Comparison of ENCODE assay signal across 8 mouse cellular contexts in the genomic region with DNA sequence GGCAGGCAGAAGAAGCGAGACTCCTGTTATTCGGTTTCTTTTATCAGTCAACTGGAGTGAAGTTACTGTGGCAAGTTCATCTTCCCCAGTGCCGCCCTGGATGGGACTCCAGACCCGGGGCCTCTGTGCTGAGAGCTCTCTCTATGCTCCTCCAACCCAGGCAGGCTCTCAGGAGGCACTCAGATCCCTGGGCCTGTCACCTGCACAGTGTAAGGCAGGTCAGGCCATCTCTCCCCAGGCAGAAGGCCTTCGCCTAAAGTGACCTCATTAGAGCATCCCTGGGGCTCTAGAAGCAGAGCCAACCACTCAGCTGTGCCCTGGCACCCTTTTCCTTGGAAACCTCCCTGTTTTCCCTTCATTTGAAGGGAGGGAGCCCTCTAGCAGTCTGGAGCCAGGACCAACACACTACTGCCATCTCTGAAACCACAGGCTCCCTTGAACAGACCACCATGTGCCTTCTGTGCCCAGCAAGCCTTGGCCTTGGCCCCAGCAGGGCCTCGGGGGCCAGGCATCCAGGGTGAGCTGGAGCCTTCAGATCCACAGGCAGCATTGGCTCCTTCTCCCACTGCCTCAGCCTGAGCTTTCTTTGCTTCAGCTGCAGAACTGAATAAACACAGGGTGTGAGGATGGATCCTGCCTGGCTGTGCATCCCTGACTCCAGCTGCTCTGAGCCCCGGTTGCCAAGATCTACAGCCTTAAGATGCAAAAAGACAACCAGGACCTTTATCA.
DNase-seq lines count a peak whose midpoint lies in the region; ATAC-seq lines count a peak whose summit lies in the region.
"Not testable (repeated sequence)": the region's sequence is repeated elsewhere in the genome, so short reads cannot be mapped to it uniquely, and the experiment has no call there.

No protein-coding gene starts in this region.

- not testable (repeated sequence) for H3K9me3 ChIP-seq in embryonic facial prominence, embryonic 12.5 days; forebrain, embryonic 16.5 days (ENCODE audit: control insufficient read depth, low read length); hindbrain, embryonic 13.5 days; intestine, embryonic 16.5 days (ENCODE audit: control insufficient read depth, low read length); lung, embryonic 15.5 days; neural tube, embryonic 15.5 days (replicated peaks)

- H3K9ac ChIP-seq in embryonic facial prominence, embryonic 12.5 days; forebrain, embryonic 16.5 days (replicated peaks; ENCODE audit: low read depth, low read length); hindbrain, embryonic 13.5 days; intestine, embryonic 16.5 days (ENCODE audit: low read depth, low read length); lung, embryonic 15.5 days; neural tube, embryonic 15.5 days (replicated peaks): not testable (repeated sequence)

- DNase-seq in Muller cell, postnatal 12 days (ENCODE audit: inconsistent ontology term), result peak; percentile 48
- peak; percentile 26 for DNase-seq in cerebellum, adult 9-10 months

- H3K4me3 ChIP-seq in embryonic facial prominence, embryonic 12.5 days; forebrain, embryonic 16.5 days (replicated peaks; ENCODE audit: low read length); hindbrain, embryonic 13.5 days; intestine, embryonic 16.5 days (ENCODE audit: low read length); lung, embryonic 15.5 days; neural tube, embryonic 15.5 days (replicated peaks): not testable (repeated sequence)

- H3K36me3 ChIP-seq in embryonic facial prominence, embryonic 12.5 days; forebrain, embryonic 16.5 days (ENCODE audit: control insufficient read depth, insufficient read depth); hindbrain, embryonic 13.5 days; intestine, embryonic 16.5 days (ENCODE audit: control insufficient read depth, insufficient read depth, low read length); lung, embryonic 15.5 days; neural tube, embryonic 15.5 days: not testable (repeated sequence)

- H3K27ac ChIP-seq in embryonic facial prominence, embryonic 12.5 days, result 0 out of 2 replicates have a peak overlapping the region, but pooled peaks have one; percentile 36
- H3K27ac ChIP-seq in forebrain, embryonic 16.5 days (ENCODE audit: low read length), result peak overlapping the region; percentile 23; the same call in 1 of the 2 replicates
- 0 out of 2 replicates have a peak overlapping the region, but pooled peaks have one; percentile 32 for H3K27ac ChIP-seq in hindbrain, embryonic 13.5 days
- peak overlapping the region; percentile 81 for H3K27ac ChIP-seq in intestine, embryonic 16.5 days (ENCODE audit: low read length)
- peak overlapping the region; percentile 54 for H3K27ac ChIP-seq in lung, embryonic 15.5 days
- 0 out of 2 replicates have a peak overlapping the region, but pooled peaks have one; percentile 58 for H3K27ac ChIP-seq in neural tube, embryonic 15.5 days (replicated peaks)

- peaks cover 28% of the 10 kb centered on the region for H3K4me1 ChIP-seq in embryonic facial prominence, embryonic 12.5 days
- peaks cover 15% of the 10 kb centered on the region for H3K4me1 ChIP-seq in forebrain, embryonic 16.5 days (replicated peaks; ENCODE audit: control insufficient read depth, insufficient read depth, low read length)
- H3K4me1 ChIP-seq in hindbrain, embryonic 13.5 days (replicated peaks), result peaks cover 26% of the 10 kb centered on the region
- not testable (repeated sequence) for H3K4me1 ChIP-seq in intestine, embryonic 16.5 days (ENCODE audit: control insufficient read depth, insufficient read depth, low read length)
- H3K4me1 ChIP-seq in lung, embryonic 15.5 days, result peaks cover 16% of the 10 kb centered on the region
- peaks cover 22% of the 10 kb centered on the region for H3K4me1 ChIP-seq in neural tube, embryonic 15.5 days

- H3K4me2 ChIP-seq in embryonic facial prominence, embryonic 12.5 days (replicated peaks); forebrain, embryonic 16.5 days (ENCODE audit: low read length); hindbrain, embryonic 13.5 days; intestine, embryonic 16.5 days (ENCODE audit: low read depth, low read length); lung, embryonic 15.5 days; neural tube, embryonic 15.5 days: not testable (repeated sequence)

- ATAC-seq in embryonic facial prominence, embryonic 12.5 days (ENCODE audit: insufficient number of reproducible peaks, insufficient read depth, low FRiP score, low TSS enrichment); hindbrain, embryonic 13.5 days (ENCODE audit: low FRiP score); neural tube, embryonic 15.5 days (ENCODE audit: low FRiP score): not testable (repeated sequence)
- peak; percentile 50 for ATAC-seq in forebrain, embryonic 16.5 days
- peak; percentile 41 for ATAC-seq in intestine, embryonic 16.5 days
- ATAC-seq in lung, embryonic 15.5 days (ENCODE audit: borderline replicate concordance, extremely low read depth, low FRiP score, low TSS enrichment), result peak; percentile 46

- H3K27me3 ChIP-seq in embryonic facial prominence, embryonic 12.5 days; forebrain, embryonic 16.5 days (replicated peaks; ENCODE audit: control insufficient read depth, insufficient read depth, low read length); hindbrain, embryonic 13.5 days; intestine, embryonic 16.5 days (replicated peaks; ENCODE audit: control insufficient read depth, insufficient read depth, low read length); lung, embryonic 15.5 days; neural tube, embryonic 15.5 days (replicated peaks): not testable (repeated sequence)

- WGBS in embryonic facial prominence, embryonic 12.5 days, result 50% methylated on average over 2 of the region's 7 CpGs
- WGBS in forebrain, embryonic 16.5 days, result 51% methylated on average over 2 of the region's 7 CpGs
- 62% methylated on average over 2 of the region's 7 CpGs for WGBS in hindbrain, embryonic 13.5 days
- WGBS in intestine, embryonic 16.5 days, result 48% methylated on average over 2 of the region's 7 CpGs
- 24% methylated on average over 2 of the region's 7 CpGs for WGBS in lung, embryonic 15.5 days
- WGBS in neural tube, embryonic 15.5 days, result 53% methylated on average over 2 of the region's 7 CpGs

Comparison
In these comparisons a context has a peak if more than half of its experiments do, and no peak if none do; other contexts are left out.
1. H3K27ac ChIP-seq: peak in every context shown above with its lines; median percentile 81 in intestine, embryonic 16.5 days; 58 in neural tube, embryonic 15.5 days; 54 in lung, embryonic 15.5 days; 36 in embryonic facial prominence, embryonic 12.5 days; 32 in hindbrain, embryonic 13.5 days; 23 in forebrain, embryonic 16.5 days.